Mouse (Mus musculus) T-helper 2 cell (primary cell): Measurements from ENCODE around the gene Nup153.

Experiments used
- in situ Hi-C: fragments of 300-600 bp; cut with MboI, MseI; formaldehyde crosslinking; loops from one replicate; pipeline ENCODE4 v1.15.1; 2025; ENCODE audit warnings: high pct_unique_total_duplicates

The Nup153 gene

GRCm38 (mm10) chr13:46728411-46728810 lies 671 bp upstream of the Nup153 start:
- in situ Hi-C loops, result no loop called here

- in situ Hi-C loops, result no loop called here
Measured at GRCm38 (mm10) chr13:46727038-46727836, 503 bp downstream of the Nup153 start.

GRCm38 (mm10) chr13:46726288-46727037 lies 1.3 kb downstream of the Nup153 start:
- in situ Hi-C loops, result no loop called here

GRCm38 (mm10) chr13:46725227-46725626 lies 2.5 kb downstream of the Nup153 start:
- in situ Hi-C loops, result no loop called here

GRCm38 (mm10) chr13:46724371-46724770 lies 3.4 kb downstream of the Nup153 start:
- in situ Hi-C loops, result no loop called here

DNA sequence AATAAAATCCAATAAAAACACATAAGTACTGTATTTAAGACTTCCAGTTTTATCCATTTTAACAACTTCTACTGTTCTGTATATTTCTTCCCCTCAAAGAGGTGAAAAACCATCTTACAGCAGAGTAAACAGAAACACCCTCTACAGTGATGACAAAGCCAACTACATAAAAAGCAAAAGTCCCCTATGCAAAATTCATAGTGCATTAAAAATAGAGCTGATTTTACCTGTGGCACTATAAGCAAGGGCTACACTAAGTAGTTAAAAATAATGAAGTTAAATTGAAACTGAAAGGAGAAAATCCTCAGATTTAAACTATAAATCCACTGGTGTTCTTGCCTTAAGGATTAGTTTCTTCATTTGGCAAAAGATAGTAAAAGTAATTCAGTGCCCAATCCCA lies 6.7 kb downstream of the Nup153 start:
- in situ Hi-C loops, result no loop called here

GRCm38 (mm10) chr13:46718893-46719400 lies 8.8 kb downstream of the Nup153 start:
- in situ Hi-C loops, result loop anchor here (5.0 kb wide), 1 partner anchor 37 kb away; no protein-coding TSS in a partner anchor

GRCm38 (mm10) chr13:46715976-46716639 lies 11.6 kb downstream of the Nup153 start:
- in situ Hi-C loops, result loop anchor here (5.0 kb wide), 1 partner anchor 34 kb away; no protein-coding TSS in a partner anchor

- in situ Hi-C loops, result no loop called here
Measured at GRCm38 (mm10) chr13:46713486-46713885, 14.3 kb downstream of the Nup153 start.

GRCm38 (mm10) chr13:46703138-46703537 lies 24.6 kb downstream of the Nup153 start:
- in situ Hi-C loops, result no loop called here

DNA sequence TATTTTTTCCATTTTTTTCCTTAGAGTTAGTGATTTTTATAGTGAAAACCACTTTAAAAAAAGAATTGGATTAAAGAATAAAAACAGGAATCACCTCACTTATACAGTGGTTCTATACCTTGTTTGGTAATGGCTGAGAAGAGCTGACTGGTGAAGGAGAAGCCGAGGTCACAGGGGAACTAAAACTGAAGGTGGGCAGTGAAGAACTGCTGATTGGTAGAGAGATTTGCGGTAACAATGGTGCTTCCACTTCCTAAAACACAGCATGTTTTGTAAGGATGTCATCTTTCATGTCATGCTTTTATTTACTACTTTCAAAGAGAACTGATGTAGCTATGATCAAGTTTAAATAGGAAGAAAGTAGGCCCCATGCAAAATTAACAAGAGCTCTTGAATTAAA lies 26.3 kb downstream of the Nup153 start:
- in situ Hi-C loops, result no loop called here

- in situ Hi-C loops, result no loop called here
Measured at GRCm38 (mm10) chr13:46699372-46699771, 28.4 kb downstream of the Nup153 start.

GRCm38 (mm10) chr13:46696788-46697187 lies 31.0 kb downstream of the Nup153 start:
- in situ Hi-C loops, result no loop called here

DNA sequence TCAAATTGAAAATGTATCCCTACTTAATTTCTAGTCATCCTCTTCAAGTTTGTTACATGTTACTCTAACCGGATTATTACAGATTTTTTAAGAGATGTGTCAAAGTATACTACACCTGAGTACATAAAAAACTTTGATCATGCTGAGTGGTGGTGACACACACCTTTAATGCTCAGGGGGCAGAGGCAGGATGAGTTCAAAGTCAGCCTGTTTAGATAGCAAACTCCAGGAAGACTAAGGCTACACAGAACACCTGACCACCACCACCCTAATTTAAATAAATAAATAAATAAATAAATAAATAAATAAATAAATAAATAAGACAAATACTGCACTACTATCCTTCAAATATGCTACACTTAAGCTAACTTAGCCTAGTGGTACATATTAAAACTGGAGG lies 31.8 kb downstream of the Nup153 start:
- in situ Hi-C loops, result no loop called here

DNA sequence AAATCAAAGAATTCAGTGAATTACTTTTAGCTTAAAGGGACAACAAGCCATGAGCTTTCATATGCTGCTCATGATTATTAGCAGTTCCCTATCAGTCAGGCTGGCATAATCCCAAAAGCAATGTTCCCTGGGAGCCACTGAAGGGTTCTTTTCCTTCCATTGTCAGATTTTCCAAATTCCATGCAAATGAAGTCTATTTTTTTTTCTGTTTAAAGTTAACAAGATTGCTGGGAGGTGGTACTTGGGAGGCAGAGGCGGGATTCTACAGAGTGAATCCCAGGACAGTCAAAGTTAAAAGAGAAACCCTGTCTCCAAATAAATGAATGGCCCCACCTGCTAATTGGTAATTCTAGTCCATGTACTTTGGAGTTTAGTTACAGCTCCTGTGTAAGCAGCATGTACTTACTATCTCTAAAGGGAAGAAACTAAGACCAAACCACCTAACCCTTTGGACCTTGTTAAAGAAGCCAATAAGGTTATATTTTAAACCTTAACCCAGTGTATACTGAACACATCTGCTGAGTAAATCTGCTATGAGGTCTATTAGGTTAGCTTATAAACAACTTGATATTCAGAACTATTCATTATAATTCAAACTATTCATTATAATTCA lies 32.3 kb downstream of the Nup153 start:
- in situ Hi-C loops, result no loop called here

DNA sequence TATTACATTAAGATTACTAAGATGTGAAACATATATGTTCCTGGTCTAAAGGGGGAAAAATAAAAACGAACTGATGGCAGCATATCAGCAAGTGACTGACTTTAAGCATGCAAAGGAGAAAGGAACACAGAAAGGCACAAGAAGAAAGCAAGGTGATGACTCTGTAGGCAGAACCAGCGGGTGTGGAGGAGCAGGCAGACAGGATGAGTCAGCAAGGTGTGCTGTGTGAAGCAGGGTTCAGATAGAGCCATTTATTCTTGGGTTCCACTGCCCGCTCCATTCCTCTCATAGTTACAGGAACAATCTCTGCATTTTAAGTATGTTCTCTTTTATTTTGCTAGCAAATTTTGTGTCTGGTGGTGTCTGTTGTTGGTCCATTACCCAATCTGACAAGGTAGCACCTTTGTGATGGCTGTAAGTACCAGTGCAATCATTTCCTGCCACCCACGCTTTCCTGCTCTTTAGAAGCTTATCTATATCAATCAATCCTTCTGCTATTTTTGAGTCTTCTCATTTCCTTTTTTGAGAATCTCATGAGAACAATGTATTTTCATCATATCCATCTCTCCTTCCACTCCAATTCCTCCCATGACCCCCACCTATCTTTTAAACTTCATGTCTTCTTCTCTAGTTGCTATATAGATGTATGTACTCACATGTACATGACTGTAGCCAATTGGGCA lies 37.0 kb downstream of the Nup153 start:
- in situ Hi-C loops, result no loop called here

DNA sequence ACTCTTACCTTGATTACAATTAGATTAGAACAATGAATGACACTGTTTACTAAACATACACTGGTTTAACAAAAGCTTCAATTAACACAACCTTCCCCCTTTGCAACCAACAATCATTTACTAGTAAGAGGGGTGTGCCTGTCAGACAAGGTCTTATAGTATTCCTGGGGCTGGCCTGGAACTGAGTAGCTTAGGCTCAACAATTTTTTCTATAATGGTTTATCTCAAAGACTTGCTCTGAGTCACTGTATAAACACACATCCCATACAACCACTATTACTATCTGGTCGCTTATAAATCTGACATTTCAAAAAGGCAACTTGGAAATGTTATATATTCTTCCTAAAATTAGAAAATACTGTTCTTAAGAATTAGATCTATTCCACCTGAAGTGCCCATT lies 44.4 kb downstream of the Nup153 start:
- in situ Hi-C loops, result loop anchor here (5.0 kb wide), 1 partner anchor 34 kb away; no protein-coding TSS in a partner anchor

DNA sequence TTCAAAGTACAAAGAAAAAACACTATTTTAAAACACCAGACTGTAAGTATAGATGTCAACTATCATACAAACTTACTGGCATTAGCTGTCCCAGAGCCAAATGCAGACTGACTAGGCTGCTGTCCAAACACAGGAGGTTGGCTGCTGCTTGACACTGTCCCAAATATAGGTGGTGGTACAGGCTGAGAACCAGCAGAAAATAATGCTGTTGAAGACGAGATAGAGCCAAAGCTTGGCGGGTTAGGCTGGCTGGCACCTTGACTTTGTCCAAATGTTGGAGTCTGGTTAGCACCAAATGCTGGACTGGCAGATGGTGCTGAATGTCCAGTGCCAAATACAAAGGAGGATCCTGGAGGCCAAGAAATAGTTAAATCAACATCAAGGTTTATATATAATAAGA lies 44.8 kb downstream of the Nup153 start:
- in situ Hi-C loops, result loop anchor here (5.0 kb wide), 1 partner anchor 34 kb away; no protein-coding TSS in a partner anchor

DNA sequence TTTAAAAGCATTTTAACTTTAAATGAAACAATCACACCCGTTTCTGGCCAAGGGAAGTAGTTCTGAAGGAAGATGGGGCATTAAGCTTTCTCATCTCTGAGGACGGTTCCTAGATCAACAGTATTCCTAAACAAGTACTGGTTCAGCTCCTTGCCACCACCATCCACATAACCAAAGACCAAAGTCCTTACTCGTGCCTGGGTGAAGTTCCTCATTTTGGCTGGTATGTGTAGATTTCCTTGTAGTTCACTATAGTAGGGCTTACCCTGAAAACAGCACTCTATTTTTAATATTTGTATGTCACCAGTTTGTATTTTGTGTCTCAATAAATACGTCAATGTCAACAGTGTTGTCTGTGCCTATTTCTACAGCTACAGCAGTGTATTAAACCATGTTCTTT lies 50.0 kb downstream of the Nup153 start:
- in situ Hi-C loops, result no loop called here

DNA sequence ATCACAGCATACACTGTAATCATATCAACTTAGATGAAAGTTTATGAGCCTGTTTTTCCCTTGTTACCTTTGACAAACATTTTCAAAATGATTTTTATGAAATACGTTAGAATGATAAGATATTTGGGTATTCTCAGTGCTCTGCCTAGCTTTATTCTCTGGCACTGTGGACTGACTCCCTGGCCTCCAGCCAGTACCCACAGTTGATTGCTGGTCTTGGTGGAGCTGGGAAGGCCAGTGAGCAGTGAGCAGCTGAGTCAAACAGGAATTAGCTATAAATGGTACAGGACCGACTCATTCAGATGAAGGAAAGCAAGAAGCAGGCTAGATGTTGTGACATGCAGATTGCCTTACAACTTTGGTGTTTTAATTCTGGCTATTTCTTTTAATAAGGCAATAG lies 53.1 kb downstream of the Nup153 start:
- in situ Hi-C loops, result no loop called here

- in situ Hi-C loops, result no loop called here
Measured at GRCm38 (mm10) chr13:46670514-46670913, 57.2 kb downstream of the Nup153 start.
